Mouse (Mus musculus) retina, postnatal 7 days (tissue): Measurements from ENCODE around the gene Lyg2.

Source experiments
- DNase-seq: peaks from one replicate; pipeline ENCODE4 v3.0.0-alpha.2; 2012; ENCODE audit warnings: low read depth, low spot score

The Lyg2 gene

DNA sequence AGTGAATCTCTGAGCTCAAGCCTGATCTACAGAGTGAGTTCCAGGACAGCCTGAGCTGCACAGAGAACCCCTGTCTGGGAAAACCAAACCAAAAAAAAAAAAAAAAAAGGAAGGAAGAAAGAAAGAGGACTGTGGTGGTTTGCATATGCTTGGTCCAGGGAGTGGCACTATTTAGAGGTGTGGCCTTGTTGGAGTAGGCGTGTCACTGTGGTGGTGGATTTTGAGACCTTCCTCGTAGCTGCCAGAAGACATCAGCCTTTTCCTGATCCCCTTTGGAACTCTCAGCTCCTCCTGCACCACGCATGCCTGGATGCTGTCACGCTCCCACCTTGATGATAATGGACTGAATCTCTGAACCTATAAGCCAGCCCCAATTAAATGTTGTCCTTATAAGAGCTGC lies 32.9 kb downstream of the Lyg2 start:
- no peak for DNase-seq

DNA sequence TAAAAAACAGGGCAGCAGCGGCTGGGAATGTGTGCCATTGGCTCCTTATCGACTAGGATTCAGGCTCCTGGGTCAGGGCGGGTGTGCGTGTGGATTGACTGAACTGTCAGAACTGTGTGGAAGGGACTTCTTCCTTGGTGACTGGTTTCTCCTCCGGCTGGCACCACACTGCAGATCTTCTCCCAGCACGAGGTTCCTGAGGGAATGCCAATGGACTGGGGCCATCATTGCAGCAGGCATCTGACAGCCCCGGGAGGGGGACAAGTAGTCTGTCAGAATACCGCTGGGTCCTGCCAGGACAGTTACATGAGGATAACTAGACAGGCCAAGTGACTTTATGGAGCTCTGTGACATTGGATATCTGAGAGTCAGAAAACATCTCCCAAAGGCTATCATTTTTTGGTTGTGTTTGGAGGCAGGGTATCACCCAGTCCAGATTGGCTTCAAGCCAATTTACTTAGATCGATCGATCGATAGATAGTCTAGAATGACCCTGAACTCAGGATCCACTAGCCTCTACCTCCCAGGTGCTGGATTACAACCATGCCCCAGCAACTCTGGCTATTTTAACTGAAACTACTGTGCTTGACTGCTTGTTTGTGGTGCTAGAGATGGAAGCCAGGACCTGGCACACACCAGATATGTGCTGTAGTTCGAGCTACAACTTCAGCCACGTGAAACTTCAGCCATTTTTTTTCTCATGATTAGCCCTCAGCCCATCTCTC lies 38.4 kb downstream of the Lyg2 start:
- DNase-seq = no peak

DNA sequence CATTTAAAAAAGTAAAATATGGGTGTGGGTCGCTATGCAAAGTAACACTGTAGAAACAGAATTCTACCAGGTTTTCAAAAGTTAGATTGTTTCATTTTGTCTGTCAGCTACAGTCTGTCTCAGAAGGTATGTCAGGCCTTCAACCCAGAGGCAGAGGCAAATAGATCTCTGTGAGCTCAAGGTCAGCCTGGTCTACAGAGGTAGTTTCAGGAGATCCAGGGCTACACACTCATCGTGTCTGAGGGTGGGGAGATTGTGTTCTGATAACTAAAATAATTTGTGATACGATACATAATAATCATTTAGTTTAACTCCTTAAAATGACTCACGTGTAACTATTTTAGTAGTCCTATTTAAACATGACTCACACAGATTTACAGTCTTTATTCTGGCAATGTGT lies 43.1 kb downstream of the Lyg2 start:
- DNase-seq = no peak

DNA sequence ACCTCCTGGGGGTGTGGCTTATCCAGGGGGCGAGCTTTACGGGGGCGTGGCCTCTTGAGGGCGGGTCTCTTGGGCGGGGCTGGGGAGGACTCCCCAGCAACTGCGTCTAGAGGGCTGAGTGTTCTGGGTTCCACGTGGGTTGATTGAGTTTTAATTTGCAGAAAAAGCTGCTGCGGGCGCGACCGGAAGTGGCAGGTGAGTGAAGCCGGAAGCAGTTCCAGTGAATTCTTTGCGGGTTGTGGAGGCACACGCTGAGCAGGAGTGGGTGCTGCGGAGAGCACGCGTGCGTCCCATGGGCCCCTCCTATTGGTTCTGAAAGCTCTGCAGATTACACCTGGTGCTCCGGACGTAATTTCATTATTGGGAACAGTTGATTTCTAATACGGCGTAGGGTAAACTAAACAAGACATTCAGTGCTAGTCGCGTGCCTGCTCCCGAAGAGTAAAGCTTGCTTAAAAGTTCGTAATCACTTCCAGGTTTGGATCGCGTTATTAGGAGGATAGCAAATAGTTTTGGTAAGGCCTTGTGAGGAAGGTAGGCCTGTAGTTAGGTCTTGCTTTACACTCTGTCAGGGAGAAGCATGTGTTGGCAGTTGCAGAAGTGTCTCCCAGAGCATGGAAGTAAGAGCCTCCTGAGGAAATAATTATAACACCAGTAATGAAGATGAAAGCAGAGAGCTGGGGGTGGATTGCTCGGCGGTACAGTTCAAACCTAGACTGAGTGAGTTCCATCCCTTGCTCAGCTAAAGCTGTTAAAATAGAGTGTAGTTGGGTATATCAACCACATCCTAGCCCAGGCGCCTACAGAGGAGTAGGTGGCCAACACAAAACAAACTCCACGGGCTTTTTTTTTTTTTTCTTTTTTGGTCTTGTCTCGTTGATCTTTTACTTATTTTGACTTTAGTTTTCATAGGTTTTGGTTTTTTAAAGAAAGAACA lies 43.9 kb downstream of the Lyg2 start:
- DNase-seq = peak; percentile 41

DNA sequence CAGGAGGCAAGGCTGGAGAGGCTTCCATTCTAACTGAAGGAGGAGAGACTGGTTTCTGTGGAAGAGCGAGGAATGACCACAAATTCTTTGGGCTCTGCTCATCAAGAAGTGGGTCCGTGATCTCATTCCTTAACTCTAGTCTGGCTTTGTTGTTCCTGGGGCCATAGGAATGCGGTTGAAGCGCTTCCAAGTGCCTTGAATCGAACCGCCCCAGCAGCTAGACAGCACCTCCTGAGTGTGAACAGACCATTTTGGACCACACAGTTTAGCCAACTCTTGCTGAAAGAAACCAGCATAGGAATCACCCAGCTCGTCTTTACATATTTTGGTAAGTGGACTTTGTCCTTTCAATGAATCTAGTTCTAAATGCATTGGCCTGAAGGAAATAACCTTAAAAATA lies 44.6 kb downstream of the Lyg2 start, which contains the start of gene Lipt1:
Gene Lipt1, plus strand, starts transcription at position 35 of the 400 bp plus-strand sequence.
- no peak for DNase-seq

DNA sequence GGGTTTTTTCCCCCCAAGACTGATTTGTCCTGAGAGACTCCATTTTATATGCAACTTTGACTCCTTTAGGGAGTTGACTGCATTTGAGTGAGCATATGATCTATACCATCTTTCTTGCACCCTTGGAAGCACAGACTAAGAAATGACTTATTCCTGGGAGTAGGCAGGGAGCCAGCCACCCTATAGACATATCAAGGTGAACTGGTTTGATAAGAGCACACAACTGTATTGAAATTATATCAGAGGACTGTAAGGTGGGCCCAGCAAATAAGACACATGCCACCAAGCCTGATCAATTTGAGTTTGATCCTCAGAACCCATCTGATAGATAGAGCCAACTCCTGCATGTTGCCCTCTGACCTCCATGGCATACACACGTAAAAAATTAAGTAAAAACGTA lies 46.9 kb downstream of the Lyg2 start:
- DNase-seq = no peak

DNA sequence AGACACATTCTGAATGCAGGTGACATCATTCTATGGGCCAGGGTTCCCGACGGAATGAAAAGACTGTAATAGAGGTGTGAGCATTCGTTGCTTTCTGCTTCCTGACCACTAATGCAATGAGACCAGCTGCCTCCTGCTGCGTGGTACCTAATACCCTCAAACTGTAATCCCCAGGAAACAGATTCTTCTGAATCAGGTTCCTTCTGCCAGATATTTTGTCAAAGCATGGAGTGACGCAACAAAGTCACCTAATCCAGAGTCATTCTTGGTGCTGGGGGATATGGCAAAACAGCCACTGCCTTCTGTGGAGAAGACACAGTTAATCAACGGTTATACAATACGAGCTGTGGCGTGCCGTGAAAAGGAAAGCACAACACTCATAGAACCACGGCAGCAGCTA lies 47.7 kb downstream of the Lyg2 start:
- DNase-seq = no peak

DNA sequence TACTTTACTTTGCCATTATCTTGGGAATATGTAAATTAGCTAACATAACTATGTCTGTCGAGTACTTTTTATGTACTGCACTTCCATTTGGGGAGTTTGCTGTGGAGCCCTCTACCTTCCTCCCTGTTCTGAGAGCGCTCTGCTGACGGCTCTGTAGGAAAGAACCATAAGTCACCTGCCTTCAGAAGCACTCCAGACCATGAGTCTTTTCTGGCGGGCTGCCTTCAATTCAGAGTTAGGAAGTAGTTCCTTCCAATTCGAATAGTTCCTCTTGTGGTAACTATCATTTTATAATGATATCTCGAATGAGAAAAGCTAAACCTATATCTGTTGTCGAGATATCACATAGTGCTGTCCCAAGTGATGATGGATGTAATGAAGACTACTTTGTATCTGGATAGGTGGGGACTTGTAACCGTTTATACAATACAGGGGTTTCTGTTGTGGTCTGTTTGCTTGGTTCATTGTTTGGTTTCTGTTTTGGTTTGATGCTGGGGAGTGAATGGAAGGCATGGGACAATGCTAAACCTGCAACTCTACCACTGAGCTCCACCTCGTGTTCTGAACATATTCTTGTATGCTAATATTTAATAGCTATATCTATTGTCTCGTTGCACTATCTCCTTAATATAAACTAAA lies 48.5 kb downstream of the Lyg2 start:
- no peak for DNase-seq

DNA sequence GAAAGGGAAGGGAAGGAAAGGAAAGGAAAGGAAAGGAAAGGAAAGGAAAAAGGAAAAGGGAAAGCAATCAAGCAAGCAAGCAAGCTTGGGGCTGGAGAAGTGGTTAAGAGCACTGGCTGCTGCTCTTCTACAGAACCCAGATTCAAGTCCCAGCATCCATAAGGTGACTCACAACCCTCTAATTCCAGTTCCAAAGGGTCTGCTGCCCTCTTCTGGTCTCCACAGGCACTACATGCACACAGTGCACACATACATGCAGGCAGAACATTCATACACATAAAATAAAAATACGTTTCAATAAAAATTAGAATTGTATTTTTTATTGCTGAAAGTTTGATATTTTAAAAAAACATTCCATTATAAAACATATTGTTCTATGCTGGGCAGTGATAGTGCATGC lies 49.2 kb downstream of the Lyg2 start:
- no peak for DNase-seq

DNA sequence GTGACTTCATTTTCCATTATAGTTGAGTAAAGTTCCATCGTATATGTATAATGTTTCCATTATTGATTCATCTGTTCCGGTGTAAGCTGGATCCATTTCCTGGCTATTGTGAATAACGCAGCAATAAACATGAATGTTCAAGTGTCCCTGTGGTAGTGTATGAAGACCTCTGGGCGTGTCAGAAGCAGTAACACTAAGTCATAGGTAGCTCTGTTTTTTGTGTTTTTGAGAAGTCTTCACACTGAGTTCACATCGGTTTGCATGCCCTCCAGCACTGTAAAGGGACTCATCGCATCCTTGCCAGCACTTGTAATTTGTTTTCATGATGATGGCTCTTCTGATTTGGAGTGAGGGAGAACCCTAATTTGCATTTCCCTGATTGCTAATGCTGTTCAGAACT lies 50.0 kb downstream of the Lyg2 start, which contains the start of gene Tsga10:
Gene Tsga10, minus strand, starts transcription at position 144 of the 400 bp plus-strand sequence.
- DNase-seq = no peak

DNA sequence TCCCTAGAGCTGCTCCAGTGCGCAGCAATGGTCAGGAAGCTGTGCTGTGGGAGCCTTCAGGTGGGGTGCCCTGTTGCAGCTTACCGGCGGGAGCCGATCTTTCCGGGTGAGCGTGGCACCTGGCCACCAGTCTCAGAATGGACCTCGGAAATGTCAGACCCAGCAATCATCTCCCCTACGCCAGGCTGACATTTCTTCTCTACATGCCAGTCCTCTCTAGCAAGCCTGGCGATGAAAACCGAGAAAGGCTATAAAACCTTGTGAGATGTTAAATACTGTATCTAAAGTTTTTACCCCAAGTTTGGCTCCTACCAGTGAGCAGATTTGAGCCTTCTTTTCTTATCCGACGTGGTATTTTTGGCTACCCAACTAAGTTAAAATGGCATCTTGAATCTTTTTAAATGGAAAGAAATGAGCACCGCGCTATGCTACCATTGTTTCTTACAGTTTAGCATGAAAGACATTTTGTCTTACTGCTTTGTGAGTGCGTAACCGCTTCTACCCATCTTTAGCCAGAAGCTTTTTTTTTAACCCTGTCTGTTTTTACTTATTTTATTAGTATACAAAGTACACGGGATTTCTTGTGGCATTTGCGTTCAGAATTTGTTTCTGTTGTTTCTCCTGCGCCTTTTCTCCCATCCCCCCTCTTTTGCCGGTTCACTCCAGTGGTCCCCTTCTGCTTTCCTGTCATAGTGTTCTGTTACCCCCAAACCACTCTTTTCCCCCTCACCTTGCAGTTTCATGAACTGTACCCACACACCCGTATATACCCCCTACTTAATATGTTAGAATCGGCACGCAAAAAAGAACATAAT lies 50.7 kb downstream of the Lyg2 start:
- DNase-seq = no peak

DNA sequence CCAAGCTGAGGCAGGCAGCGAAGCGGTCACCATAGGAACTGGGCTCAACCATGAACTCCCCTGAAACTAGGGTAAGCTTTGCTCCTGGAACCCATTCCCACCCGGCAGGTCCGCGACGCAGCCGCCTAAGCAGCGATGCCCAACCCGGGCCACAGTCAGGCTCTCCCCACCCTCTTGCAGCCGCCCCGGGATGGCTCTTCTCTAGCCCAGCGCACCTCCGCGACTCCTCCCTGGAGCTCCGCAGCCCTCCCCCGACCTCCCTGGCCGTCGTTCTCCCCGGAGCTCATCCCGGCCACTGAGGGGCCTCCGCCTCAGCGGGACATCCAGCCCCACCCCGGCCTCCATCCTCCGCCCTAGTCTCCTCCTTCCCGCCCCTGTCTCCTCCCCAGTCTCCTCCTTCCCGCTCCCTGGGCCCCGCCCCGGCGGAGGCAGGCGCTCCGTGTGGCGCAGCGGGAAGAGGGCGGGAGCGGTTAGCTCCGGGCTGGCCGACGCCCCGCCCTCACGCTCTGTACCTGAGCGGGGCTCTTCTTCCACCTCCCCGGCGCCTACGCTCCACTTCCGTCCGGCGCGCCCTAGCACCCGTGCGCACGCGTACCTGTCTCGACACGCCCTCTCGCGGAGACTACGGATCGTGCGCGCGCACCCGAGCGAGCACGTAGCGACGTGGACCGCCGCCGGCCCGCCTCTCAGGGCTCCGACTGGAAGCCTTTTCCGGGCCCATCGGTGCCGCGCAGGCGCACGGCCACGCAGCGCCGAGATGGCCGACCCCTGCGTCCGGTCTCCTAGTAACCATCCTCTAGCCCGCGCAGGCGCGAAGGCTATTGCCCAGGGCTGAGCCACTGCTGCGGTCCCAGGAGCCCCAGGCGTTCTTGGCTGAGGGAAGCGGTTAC lies 51.5 kb downstream of the Lyg2 start:
- peak; percentile 100 for DNase-seq
